Mouse (Mus musculus): Measurements from ENCODE around the gene Tcp11l1. TPM values are rescaled to one million over a fixed set of nuclear protein-coding genes. Genes with fewer than 3 reads are reported as not detected.

Tcp11l1 gene
- total and polyA plus RNA-seq, 3 experiments: 7.2 to 17.5 (median 13.5) TPM

DNA sequence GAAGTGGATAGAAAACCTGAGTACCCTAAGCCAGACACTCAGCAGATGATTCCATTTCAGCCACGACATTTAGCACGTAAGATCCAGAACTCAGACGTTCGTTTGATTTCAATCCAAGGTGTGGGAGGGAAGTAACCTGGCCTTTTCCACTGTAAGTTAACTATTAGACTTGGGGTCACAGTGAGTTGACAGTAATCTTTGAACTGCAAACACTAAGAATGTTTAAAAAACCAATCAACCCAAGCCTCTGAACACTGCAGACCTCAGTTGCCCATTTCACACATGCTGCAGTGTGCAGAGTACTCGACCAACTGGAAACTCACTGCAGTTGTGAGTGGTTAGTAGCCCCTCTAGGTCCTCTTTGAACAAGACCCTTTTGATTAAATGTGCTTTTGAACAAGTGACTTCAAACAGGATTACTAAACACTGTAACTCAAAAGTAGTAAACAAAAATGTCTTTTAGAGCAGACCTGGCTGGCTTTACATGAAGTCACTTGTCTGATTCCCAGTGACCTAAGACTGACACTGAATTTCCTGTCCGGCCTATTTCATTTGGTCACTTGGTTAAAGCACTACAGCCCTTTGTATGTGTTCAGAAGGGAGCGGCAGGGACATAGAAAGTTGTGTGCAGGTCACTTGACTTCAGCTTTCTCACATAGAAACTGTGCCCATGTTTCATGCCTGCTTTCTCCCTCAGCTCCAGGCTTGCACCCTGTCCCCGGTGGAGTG lies 48.4 kb downstream of the Tcp11l1 start:
- Histone ChIP-seq H3K4me1 (ENCODE audit: insufficient read depth, low read depth, low read length) (no peaks in the 10 kb centered on the region), H3K9me3 (replicated peaks) (no peaks in the 10 kb centered on the region), H3K36me3 (replicated peaks) (peaks cover 67% of the 10 kb centered on the region), H3K4me3 (ENCODE audit: low read depth, low read length) (no peak overlapping the region), H3K27me3 (ENCODE audit: insufficient read depth, low read length) (no peaks in the 10 kb centered on the region)
- ATAC-seq (ENCODE audit: extremely low read depth, insufficient number of reproducible peaks, low FRiP score, poor library complexity, severe bottlenecking) (no peak), DNase-seq (ENCODE audit: low spot score) (no peak)
- no peak for TF ChIP-seq GATA1 (IDR thresholded peaks at IDR 0.05; ENCODE audit: borderline replicate concordance, low read length)
- TF ChIP-seq GATA2 (IDR thresholded peaks at IDR 0.05; ENCODE audit: borderline replicate concordance, low read depth, low read length): no peak
- TF ChIP-seq POLR2AphosphoS5 (IDR thresholded peaks at IDR 0.05; ENCODE audit: insufficient replicate concordance, low read depth, low read length): no peak
- TF ChIP-seq TAL1 (conservative IDR thresholded peaks at IDR 0.05; ENCODE audit: low read depth, low read length): no peak
- TF ChIP-seq CTCF (IDR thresholded peaks at IDR 0.05; ENCODE audit: low read depth, low read length): no peak

DNA sequence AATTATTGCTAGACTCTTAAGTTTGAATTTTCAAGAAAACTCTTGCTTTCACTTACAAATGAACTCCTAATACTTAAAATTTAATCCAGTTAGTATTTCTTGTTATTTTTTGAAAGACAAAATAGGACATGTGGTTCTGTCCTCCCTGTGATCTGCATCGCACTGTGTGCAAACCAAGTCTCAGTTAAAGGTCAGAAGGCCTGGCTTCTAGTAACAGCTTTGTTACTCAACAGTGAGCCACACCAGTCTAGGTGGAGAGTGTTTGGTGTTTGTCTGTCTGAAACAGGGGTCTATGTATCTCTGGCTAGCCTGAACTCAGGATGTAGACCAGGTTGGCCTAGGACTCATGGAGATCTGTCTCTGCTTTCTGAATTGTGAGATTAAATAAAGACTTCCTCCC lies 53.3 kb downstream of the Tcp11l1 start:
- Histone ChIP-seq H3K4me3 (ENCODE audit: low read depth, low read length) (no peak overlapping the region), H3K9me3 (replicated peaks) (no peaks in the 10 kb centered on the region), H3K36me3 (replicated peaks) (peaks cover 81% of the 10 kb centered on the region), H3K27me3 (ENCODE audit: insufficient read depth, low read length) (no peaks in the 10 kb centered on the region), H3K4me1 (ENCODE audit: insufficient read depth, low read depth, low read length) (no peaks in the 10 kb centered on the region)
- ATAC-seq (ENCODE audit: extremely low read depth, insufficient number of reproducible peaks, low FRiP score, poor library complexity, severe bottlenecking) (no peak), DNase-seq (ENCODE audit: low spot score) (no peak)
- no peak for TF ChIP-seq CTCF (IDR thresholded peaks at IDR 0.05; ENCODE audit: low read depth, low read length)

DNA sequence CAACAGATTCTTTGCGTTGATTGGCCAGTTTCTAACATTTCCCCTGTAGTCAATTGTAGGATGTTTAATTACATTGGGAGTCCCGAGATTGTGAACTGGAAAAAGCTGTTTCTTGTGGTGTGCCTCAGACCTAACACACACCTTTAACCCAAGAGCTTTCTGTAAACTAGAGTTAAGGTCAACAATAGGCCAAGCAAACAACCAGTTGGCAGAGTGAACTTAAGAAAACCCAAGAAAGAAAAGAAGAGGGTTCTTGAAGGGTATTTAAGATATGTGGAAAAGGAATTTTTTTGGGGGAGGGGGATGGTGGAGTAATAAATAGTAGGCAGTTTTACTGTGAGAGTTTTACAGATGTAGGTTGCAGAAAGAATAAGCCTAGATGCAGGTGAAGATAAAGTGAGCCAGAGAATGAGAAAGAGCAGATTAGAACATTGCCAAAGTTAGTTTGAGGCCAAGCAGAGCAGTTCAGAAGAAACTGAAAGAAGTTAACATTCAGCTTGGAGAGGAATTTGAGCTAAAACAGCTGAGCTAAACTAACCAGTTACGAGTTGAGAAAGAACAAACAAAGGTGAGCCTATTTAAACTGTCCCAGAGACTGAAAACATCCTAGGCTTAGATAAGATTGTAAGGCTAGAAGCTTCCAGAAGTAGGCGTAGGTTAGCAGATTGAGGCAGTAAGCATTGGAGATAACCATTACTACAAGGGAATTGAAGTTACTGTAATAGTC lies 95.8 kb downstream of the Tcp11l1 start:
- no peak for ATAC-seq (ENCODE audit: extremely low read depth, insufficient number of reproducible peaks, low FRiP score, poor library complexity, severe bottlenecking)

DNA sequence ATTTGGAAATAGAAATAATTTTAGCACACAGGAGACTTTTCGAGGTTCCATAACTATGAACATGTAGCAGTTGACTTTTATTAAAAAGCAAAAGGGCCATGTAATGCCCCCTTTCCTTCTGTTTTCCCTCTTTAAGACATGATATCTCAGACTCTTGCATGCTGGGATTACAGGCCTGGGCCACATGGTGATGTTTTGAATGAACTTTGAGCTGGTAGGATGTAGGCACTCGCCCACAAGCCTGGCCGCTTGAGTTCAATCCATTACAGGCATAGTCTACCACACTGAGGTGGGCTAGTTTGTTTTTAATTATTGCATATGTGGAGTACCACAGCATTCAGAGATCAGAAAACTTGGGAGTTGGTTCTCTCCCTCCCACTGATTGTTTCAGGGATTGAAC lies 97.2 kb downstream of the Tcp11l1 start:
- H3K36me3 ChIP-seq (replicated peaks): peaks cover 44% of the 10 kb centered on the region
- ATAC-seq (ENCODE audit: extremely low read depth, insufficient number of reproducible peaks, low FRiP score, poor library complexity, severe bottlenecking) (no peak), DNase-seq (ENCODE audit: low spot score) (no peak)
- no peaks in the 10 kb centered on the region for H3K27me3 ChIP-seq (ENCODE audit: insufficient read depth, low read length)
- no peaks in the 10 kb centered on the region for H3K4me1 ChIP-seq (ENCODE audit: insufficient read depth, low read depth, low read length)
- no peaks in the 10 kb centered on the region for H3K9me3 ChIP-seq (replicated peaks)
- TF ChIP-seq GATA1 (IDR thresholded peaks at IDR 0.05; ENCODE audit: borderline replicate concordance, low read length) (no peak), CTCF (IDR thresholded peaks at IDR 0.05; ENCODE audit: low read depth, low read length) (no peak), TAL1 (conservative IDR thresholded peaks at IDR 0.05; ENCODE audit: low read depth, low read length) (no peak), GATA2 (IDR thresholded peaks at IDR 0.05; ENCODE audit: borderline replicate concordance, low read depth, low read length) (no peak), POLR2AphosphoS5 (IDR thresholded peaks at IDR 0.05; ENCODE audit: insufficient replicate concordance, low read depth, low read length) (no peak)
- no peak overlapping the region for H3K4me3 ChIP-seq (ENCODE audit: low read depth, low read length)

More for the DNA sequence above, 95.8 kb downstream of the Tcp11l1 start:
- no peak for DNase-seq (ENCODE audit: low spot score)
- Histone ChIP-seq H3K27me3 (ENCODE audit: insufficient read depth, low read length) (no peaks in the 10 kb centered on the region), H3K9me3 (replicated peaks) (no peaks in the 10 kb centered on the region), H3K36me3 (replicated peaks) (peaks cover 46% of the 10 kb centered on the region), H3K4me1 (ENCODE audit: insufficient read depth, low read depth, low read length) (no peaks in the 10 kb centered on the region), H3K4me3 (ENCODE audit: low read depth, low read length) (no peak overlapping the region)
- TF ChIP-seq TAL1 (conservative IDR thresholded peaks at IDR 0.05; ENCODE audit: low read depth, low read length) (no peak), POLR2AphosphoS5 (IDR thresholded peaks at IDR 0.05; ENCODE audit: insufficient replicate concordance, low read depth, low read length) (no peak), GATA1 (IDR thresholded peaks at IDR 0.05; ENCODE audit: borderline replicate concordance, low read length) (no peak), GATA2 (IDR thresholded peaks at IDR 0.05; ENCODE audit: borderline replicate concordance, low read depth, low read length) (no peak), CTCF (IDR thresholded peaks at IDR 0.05; ENCODE audit: low read depth, low read length) (no peak)

Other genes starting within 250 kb of the Tcp11l1 start
- gene Hipk3, start 217.7 kb downstream of the Tcp11l1 start, total RNA-seq (2014; fragmentation: Nextera tagmentation): 69.2 and 82.4 TPM in 2 replicates
- 43.3 and 49.7 TPM in 2 replicates for gene Hipk3, start 217.7 kb downstream of the Tcp11l1 start, total RNA-seq (2017)
- gene Hipk3, start 217.7 kb downstream of the Tcp11l1 start, polyA plus RNA-seq (2012): 12.2 and 12.8 TPM in 2 replicates
- 88.1 and 91.7 TPM in 2 replicates for gene Cstf3, start 121.6 kb downstream of the Tcp11l1 start, total RNA-seq (2014; fragmentation: Nextera tagmentation)
- gene Cstf3, start 121.6 kb downstream of the Tcp11l1 start, total RNA-seq (2017): 30.3 and 30.4 TPM in 2 replicates
- 3.0 and 7.7 TPM in 2 replicates for gene Cstf3, start 121.6 kb downstream of the Tcp11l1 start, polyA plus RNA-seq (2012)
- not detected in 2 replicates for gene Pin1rt1, start 4.2 kb upstream of the Tcp11l1 start, total RNA-seq (2014; fragmentation: Nextera tagmentation)
- gene Pin1rt1, start 4.2 kb upstream of the Tcp11l1 start, total RNA-seq (2017): not detected in 2 replicates
- not detected in 2 replicates for gene Pin1rt1, start 4.2 kb upstream of the Tcp11l1 start, polyA plus RNA-seq (2012)
- gene Depdc7, start 30.7 kb upstream of the Tcp11l1 start, total RNA-seq (2014; fragmentation: Nextera tagmentation): 1.4 and 2.4 TPM in 2 replicates
- 6.7 and 7.0 TPM in 2 replicates for gene Depdc7, start 30.7 kb upstream of the Tcp11l1 start, total RNA-seq (2017)
- gene Depdc7, start 30.7 kb upstream of the Tcp11l1 start, polyA plus RNA-seq (2012): 1.4 and 1.8 TPM in 2 replicates
- gene Qser1, start 104.6 kb upstream of the Tcp11l1 start, total RNA-seq (2014; fragmentation: Nextera tagmentation): 57.8 and 61.1 TPM in 2 replicates
- 6.0 and 6.6 TPM in 2 replicates for gene Qser1, start 104.6 kb upstream of the Tcp11l1 start, total RNA-seq (2017)
- gene Qser1, start 104.6 kb upstream of the Tcp11l1 start, polyA plus RNA-seq (2012): 2.5 and 2.6 TPM in 2 replicates
- gene Prrg4, start 137.7 kb upstream of the Tcp11l1 start, total RNA-seq (2014; fragmentation: Nextera tagmentation): not detected in 2 replicates
- 0.05 TPM in 1 of 2 replicates, not detected in the other for gene Prrg4, start 137.7 kb upstream of the Tcp11l1 start, total RNA-seq (2017)
- gene Prrg4, start 137.7 kb upstream of the Tcp11l1 start, polyA plus RNA-seq (2012): not detected in 2 replicates
- gene Ccdc73, start 155.6 kb upstream of the Tcp11l1 start, total RNA-seq (2014; fragmentation: Nextera tagmentation): 17.7 TPM in 1 of 2 replicates, not detected in the other
- 31.5 and 34.6 TPM in 2 replicates for gene Ccdc73, start 155.6 kb upstream of the Tcp11l1 start, total RNA-seq (2017)
- 0.42 and 0.66 TPM in 2 replicates for gene Ccdc73, start 155.6 kb upstream of the Tcp11l1 start, polyA plus RNA-seq (2012)